Mouse (Mus musculus) liver, adult 2 months (tissue): Measurements from ENCODE around the gene Itga10.

Experiments
- CTCF ChIP-seq: fragments of 200-500 bp; IDR thresholded peaks from 2 replicates; pipeline ENCODE4 v1.5.1; 2011; ENCODE audit warnings: low read depth, low read length, control low read depth
- POLR2A ChIP-seq: fragments of 200-500 bp; IDR thresholded peaks from 2 replicates; pipeline ENCODE4 v1.6.1; 2011; ENCODE audit warnings: low read length, control low read depth; ENCODE audit not compliant: insufficient read depth; ENCODE audit errors: extremely low read depth

GRCm38 (mm10) chr3:96623201-96623600, 22.2 kb upstream of the Itga10 start:
- no peak for TF ChIP-seq CTCF
- TF ChIP-seq POLR2A = no peak
